ENCODE assay signal across 8 mouse cellular contexts in the genomic region with DNA sequence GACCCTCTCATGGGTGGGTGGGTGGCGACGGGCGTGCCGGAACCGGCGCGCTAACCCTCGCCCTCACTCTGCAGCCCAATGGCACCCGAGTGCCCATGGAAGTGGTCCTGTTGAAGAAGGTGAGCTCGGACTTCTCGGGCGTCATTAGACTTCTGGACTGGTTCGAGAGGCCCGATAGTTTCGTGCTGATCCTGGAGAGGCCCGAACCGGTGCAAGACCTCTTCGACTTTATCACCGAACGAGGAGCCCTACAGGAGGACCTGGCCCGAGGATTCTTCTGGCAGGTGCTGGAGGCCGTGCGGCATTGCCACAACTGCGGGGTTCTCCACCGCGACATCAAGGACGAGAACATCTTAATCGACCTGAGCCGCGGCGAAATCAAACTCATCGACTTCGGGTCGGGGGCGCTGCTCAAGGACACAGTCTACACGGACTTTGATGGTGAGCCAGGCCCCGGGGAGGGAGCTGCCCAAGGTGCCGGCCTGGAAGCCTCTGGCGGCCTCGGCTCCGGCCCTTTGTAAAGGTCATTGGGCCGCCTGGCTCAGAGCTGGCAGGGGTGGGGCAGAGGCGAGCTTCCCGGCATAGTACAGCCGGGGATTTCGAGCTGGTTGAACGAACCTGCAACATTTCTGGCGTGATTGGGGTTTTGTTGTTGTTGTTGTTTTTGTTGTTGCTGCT. TPM values are rescaled to one million over a fixed set of nuclear protein-coding genes. Genes with fewer than 3 reads are reported as not detected.
A peak's percentile ranks its signal among the peaks of the same experiment; 100 is the strongest.
DNase-seq lines count a peak whose midpoint lies in the region; ATAC-seq and TF ChIP-seq lines count a peak whose summit lies in the region.

No protein-coding gene starts in this region.

- H3K27me3 ChIP-seq in C2C12 (ENCODE audit: control insufficient read depth, insufficient read depth, insufficient read length) = no peaks in the 10 kb centered on the region
- no peaks in the 10 kb centered on the region for H3K27me3 ChIP-seq in embryonic facial prominence, embryonic 11.5 days (ENCODE audit: control insufficient read depth, insufficient read depth, low read length)
- H3K27me3 ChIP-seq in heart, embryonic 10.5 days (ENCODE audit: insufficient read depth, poor library complexity, severe bottlenecking) = no peaks in the 10 kb centered on the region
- no peaks in the 10 kb centered on the region for H3K27me3 ChIP-seq in liver, embryonic 16.5 days (ENCODE audit: control insufficient read depth, insufficient read depth, low read depth, low read length)
- no peaks in the 10 kb centered on the region for H3K27me3 ChIP-seq in neural tube, embryonic 15.5 days (replicated peaks)

- H3K79me2 ChIP-seq in C2C12 (ENCODE audit: control insufficient read depth, insufficient read depth) = peaks cover 13% of the 10 kb centered on the region

- peak overlapping the region; percentile 72 for H3ac ChIP-seq in C2C12 (ENCODE audit: control insufficient read depth, insufficient read length, low read depth)

- under 1% methylated on average over 48 of the region's 48 CpGs for WGBS in embryonic facial prominence, embryonic 11.5 days
- WGBS in heart, embryonic 10.5 days = under 1% methylated on average over 48 of the region's 48 CpGs
- under 1% methylated on average over 48 of the region's 48 CpGs for WGBS in liver, embryonic 16.5 days (ENCODE audit: insufficient replicate concordance)
- under 1% methylated on average over 48 of the region's 48 CpGs for WGBS in neural tube, embryonic 15.5 days

- H3K9ac ChIP-seq in embryonic facial prominence, embryonic 11.5 days (replicated peaks; ENCODE audit: low read length) = peak overlapping the region; percentile 94
- peak overlapping the region; percentile 100 for H3K9ac ChIP-seq in liver, embryonic 16.5 days (ENCODE audit: low read depth, low read length)
- peak overlapping the region; percentile 65 for H3K9ac ChIP-seq in neural tube, embryonic 15.5 days (replicated peaks)

- peak overlapping the region; percentile 56 for H3K4me3 ChIP-seq in C2C12 (ENCODE audit: insufficient read depth, poor library complexity, severe bottlenecking)
- peak overlapping the region; percentile 98 for H3K4me3 ChIP-seq in embryonic facial prominence, embryonic 11.5 days (ENCODE audit: low read depth, low read length)
- peak overlapping the region; percentile 91 for H3K4me3 ChIP-seq in heart, embryonic 10.5 days
- H3K4me3 ChIP-seq in liver, embryonic 16.5 days (ENCODE audit: low read depth, low read length) = peak overlapping the region; percentile 96
- H3K4me3 ChIP-seq in neural tube, embryonic 15.5 days (replicated peaks) = peak overlapping the region; percentile 63

- H3K4me1 ChIP-seq in embryonic facial prominence, embryonic 11.5 days (ENCODE audit: control insufficient read depth, insufficient read depth, low read length) = no peaks in the 10 kb centered on the region
- peaks cover 33% of the 10 kb centered on the region for H3K4me1 ChIP-seq in heart, embryonic 10.5 days
- peaks cover 45% of the 10 kb centered on the region for H3K4me1 ChIP-seq in liver, embryonic 16.5 days (ENCODE audit: control insufficient read depth, low read depth, low read length)
- peaks cover 34% of the 10 kb centered on the region for H3K4me1 ChIP-seq in neural tube, embryonic 15.5 days

- H3K4me2 ChIP-seq in embryonic facial prominence, embryonic 11.5 days (ENCODE audit: low read depth, low read length) = peak overlapping the region; percentile 80
- H3K4me2 ChIP-seq in liver, embryonic 16.5 days (ENCODE audit: low read depth, low read length) = peak overlapping the region; percentile 49
- H3K4me2 ChIP-seq in neural tube, embryonic 15.5 days = peak overlapping the region; percentile 74

- DNase-seq in adrenal gland, adult 18-20 months (ENCODE audit: low spot score in 2 of 2) = peak; percentile 66 to 73
- peak; percentile 49 for DNase-seq in embryonic facial prominence, embryonic 11.5 days (ENCODE audit: low spot score)
- no peak for DNase-seq in heart, embryonic 10.5 days (ENCODE audit: low spot score)
- peak; percentile 84 for DNase-seq in kidney, adult 9 months
- DNase-seq in urinary bladder, postnatal 14 days (ENCODE audit: low spot score) = peak; percentile 71

- peak overlapping the region; percentile 93 for H3K27ac ChIP-seq in embryonic facial prominence, embryonic 11.5 days (replicated peaks; ENCODE audit: low read depth, low read length)
- peak overlapping the region; percentile 96 for H3K27ac ChIP-seq in heart, embryonic 10.5 days
- peak overlapping the region; percentile 98 for H3K27ac ChIP-seq in liver, embryonic 16.5 days (ENCODE audit: low read length)
- H3K27ac ChIP-seq in neural tube, embryonic 15.5 days (replicated peaks) = peak overlapping the region; percentile 90

- H3K36me3 ChIP-seq in C2C12 (ENCODE audit: control insufficient read depth, insufficient read depth) = peaks cover 10% of the 10 kb centered on the region
- no peaks in the 10 kb centered on the region; the same call in 1 of the 2 replicates for H3K36me3 ChIP-seq in embryonic facial prominence, embryonic 11.5 days (replicated peaks; ENCODE audit: control insufficient read depth, insufficient read depth, low read depth, low read length)
- H3K36me3 ChIP-seq in heart, embryonic 10.5 days = peaks cover 32% of the 10 kb centered on the region
- peaks cover 36% of the 10 kb centered on the region for H3K36me3 ChIP-seq in liver, embryonic 16.5 days (ENCODE audit: control insufficient read depth, insufficient read depth)
- peaks cover 7% of the 10 kb centered on the region; the same call in 1 of the 2 replicates for H3K36me3 ChIP-seq in neural tube, embryonic 15.5 days

- ATAC-seq in embryonic facial prominence, embryonic 11.5 days (replicated peaks; ENCODE audit: insufficient number of reproducible peaks, low FRiP score, low TSS enrichment, low read depth) = no peak; the same call in 1 of the 2 replicates
- no peak for ATAC-seq in liver, embryonic 16.5 days (ENCODE audit: low read depth)
- no peak for ATAC-seq in neural tube, embryonic 15.5 days (ENCODE audit: low FRiP score)

- TF ChIP-seq CTCF in C2C12 (IDR thresholded peaks at IDR 0.05; ENCODE audit: control insufficient read depth, insufficient read depth, insufficient read length) = no peak

- H3K79me3 ChIP-seq in C2C12 (ENCODE audit: low read depth) = peaks cover 5% of the 10 kb centered on the region

- no peaks in the 10 kb centered on the region for H3K9me3 ChIP-seq in embryonic facial prominence, embryonic 11.5 days (replicated peaks; ENCODE audit: control insufficient read depth, low read length)
- H3K9me3 ChIP-seq in heart, embryonic 10.5 days = no peaks in the 10 kb centered on the region
- no peaks in the 10 kb centered on the region for H3K9me3 ChIP-seq in liver, embryonic 16.5 days (replicated peaks; ENCODE audit: control insufficient read depth, low read length)
- H3K9me3 ChIP-seq in neural tube, embryonic 15.5 days (replicated peaks) = no peaks in the 10 kb centered on the region

TF ChIP-seq in C2C12, 6 proteins besides CTCF, POLR2A, EP300 and RAD21:
- TF ChIP-seq MYOG (IDR thresholded peaks at IDR 0.05; ENCODE audit: control insufficient read depth, extremely low read depth, insufficient read length) = no peak
- TF ChIP-seq USF1 (IDR thresholded peaks at IDR 0.05; ENCODE audit: low read depth) = no peak
- TF ChIP-seq MYOD1 (IDR thresholded peaks at IDR 0.05; ENCODE audit: control insufficient read depth, insufficient read length, low read depth) = no peak
- no peak for TF ChIP-seq CEBPB (IDR thresholded peaks at IDR 0.05; ENCODE audit: low read depth)
- TF ChIP-seq MAX (IDR thresholded peaks at IDR 0.05) = no peak
- no peak for TF ChIP-seq FOSL1 (IDR thresholded peaks at IDR 0.05; ENCODE audit: insufficient read depth, low read length, poor library complexity, severe bottlenecking)

RNA-seq across cellular contexts. Expression of a gene that starts 1.2 kb away (rescaled TPM):
- 4.8 TPM for polyA plus RNA-seq in C2C12 (2012; fragmentation: generic; extraction: Trizol)
- 100 to 1,000 TPM; 132 to 171 TPM for total RNA-seq in adrenal gland, adult 18-20 months (2021)
- polyA plus RNA-seq in embryonic facial prominence, embryonic 11.5 days (2014; fragmentation: Nextera tagmentation; extraction: Ambion mirVana) = 17.6 and 19.2 TPM in 2 replicates
- polyA plus RNA-seq in heart, embryonic 10.5 days (2016; fragmentation: Nextera tagmentation; extraction: Ambion mirVana) = 28.7 and 31.4 TPM in 2 replicates
- polyA plus RNA-seq in liver, embryonic 16.5 days (2015; fragmentation: Nextera tagmentation; extraction: Ambion mirVana) = 74.7 and 80.0 TPM in 2 replicates
- polyA plus RNA-seq in neural tube, embryonic 15.5 days (2015; fragmentation: Nextera tagmentation; extraction: Ambion mirVana) = 9.0 and 15.8 TPM in 2 replicates

RNA-seq across cellular contexts. Expression of a gene that starts 57.7 kb away (rescaled TPM):
- not detected for polyA plus RNA-seq in C2C12 (2012; fragmentation: generic; extraction: Trizol)
- not detected for total RNA-seq in adrenal gland, adult 18-20 months (2021)
- not detected in 2 replicates for polyA plus RNA-seq in embryonic facial prominence, embryonic 11.5 days (2014; fragmentation: Nextera tagmentation; extraction: Ambion mirVana)
- not detected in 2 replicates for polyA plus RNA-seq in heart, embryonic 10.5 days (2016; fragmentation: Nextera tagmentation; extraction: Ambion mirVana)
- not detected in 2 replicates for polyA plus RNA-seq in liver, embryonic 16.5 days (2015; fragmentation: Nextera tagmentation; extraction: Ambion mirVana)
- not detected in 2 replicates for polyA plus RNA-seq in neural tube, embryonic 15.5 days (2015; fragmentation: Nextera tagmentation; extraction: Ambion mirVana)

RNA-seq across cellular contexts. Expression of a gene that starts 57.9 kb away (rescaled TPM):
- polyA plus RNA-seq in C2C12 (2012; fragmentation: generic; extraction: Trizol) = 7.9 TPM
- total RNA-seq in adrenal gland, adult 18-20 months (2021) = 10 to 100 TPM; 25.4 to 30.2 TPM
- 16.7 and 17.5 TPM in 2 replicates for polyA plus RNA-seq in embryonic facial prominence, embryonic 11.5 days (2014; fragmentation: Nextera tagmentation; extraction: Ambion mirVana)
- polyA plus RNA-seq in heart, embryonic 10.5 days (2016; fragmentation: Nextera tagmentation; extraction: Ambion mirVana) = 13.6 and 14.4 TPM in 2 replicates
- 2.7 TPM in 2 replicates for polyA plus RNA-seq in liver, embryonic 16.5 days (2015; fragmentation: Nextera tagmentation; extraction: Ambion mirVana)
- 25.7 and 29.4 TPM in 2 replicates for polyA plus RNA-seq in neural tube, embryonic 15.5 days (2015; fragmentation: Nextera tagmentation; extraction: Ambion mirVana)
